Comparison of ENCODE assay signal across 14 mouse cellular contexts in the genomic region with DNA sequence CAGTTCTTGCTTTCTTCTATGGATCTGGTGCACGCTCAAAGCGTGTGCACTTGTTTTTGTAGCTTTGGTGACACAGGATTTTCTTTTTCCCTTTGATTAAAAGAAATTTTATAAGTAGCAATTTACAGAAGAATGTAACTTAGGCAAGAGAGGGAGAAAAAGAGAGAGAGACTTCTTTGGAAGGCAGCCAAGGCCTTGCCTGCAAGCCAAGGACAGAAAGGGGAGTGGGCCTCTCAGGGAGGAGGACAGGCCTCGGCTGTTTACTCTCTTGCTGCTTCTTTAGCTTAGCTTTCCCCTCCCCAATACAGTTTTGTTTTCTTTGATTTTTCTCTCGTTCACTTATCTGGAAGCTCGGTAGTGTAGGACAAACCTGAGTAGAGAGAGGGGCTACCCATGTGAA. TPM values are rescaled to one million over a fixed set of nuclear protein-coding genes. Genes with fewer than 3 reads are reported as not detected.
DNase-seq lines count a peak whose midpoint lies in the region; ATAC-seq and TF ChIP-seq lines count a peak whose summit lies in the region.
"Had no signal": no experiment of that assay in that cellular context is flagged by ENCODE, and none has a peak within 500 bp of the region (broad histone marks: within the 10 kb centered on the region; RNA-seq: fewer than 3 reads in every experiment).

No protein-coding gene starts in this region.

- peak overlapping the region; percentile 94 for H3K27ac ChIP-seq in heart, postnatal 0 days (ENCODE audit: low read depth)
- H3K27ac ChIP-seq in stomach, embryonic 16.5 days (ENCODE audit: low read length), result peak overlapping the region; percentile 95
- H3K27ac ChIP-seq: hindbrain, embryonic 10.5 days had no signal

- H3K4me1 ChIP-seq in heart, postnatal 0 days (ENCODE audit: control insufficient read depth, insufficient read depth), result peaks cover 34% of the 10 kb centered on the region
- H3K4me1 ChIP-seq in stomach, embryonic 16.5 days (ENCODE audit: control insufficient read depth, insufficient read depth, low read length), result peaks cover 18% of the 10 kb centered on the region

- no peaks in the 10 kb centered on the region for H3K27me3 ChIP-seq in heart, postnatal 0 days (ENCODE audit: control insufficient read depth, insufficient read depth, low read length)
- no peaks in the 10 kb centered on the region for H3K27me3 ChIP-seq in stomach, embryonic 16.5 days (ENCODE audit: control insufficient read depth, insufficient read depth, low read length)

- 37% methylated on average over 5 of the region's 5 CpGs for WGBS in heart, postnatal 0 days
- WGBS in stomach, embryonic 16.5 days, result 26% methylated on average over 5 of the region's 5 CpGs

- H3K4me2 ChIP-seq in heart, postnatal 0 days (ENCODE audit: low read depth, low read length), result no peak overlapping the region
- H3K4me2 ChIP-seq in stomach, embryonic 16.5 days (ENCODE audit: low read depth, low read length), result no peak overlapping the region

- H3K36me3 ChIP-seq in heart, postnatal 0 days (replicated peaks; ENCODE audit: control insufficient read depth, insufficient read depth, low read length), result no peaks in the 10 kb centered on the region
- H3K36me3 ChIP-seq in stomach, embryonic 16.5 days (ENCODE audit: control insufficient read depth, insufficient read depth, low read length), result no peaks in the 10 kb centered on the region

- no peak for TF ChIP-seq POLR2A in brain, embryonic 14.5 days (IDR thresholded peaks at IDR 0.05; ENCODE audit: borderline replicate concordance, extremely low read depth, insufficient read depth, insufficient read length, poor library complexity, severe bottlenecking)

- no peak for TF ChIP-seq CTCF in heart, postnatal 0 days (IDR thresholded peaks at IDR 0.05; ENCODE audit: low read depth)
- TF ChIP-seq CTCF in brain, embryonic 14.5 days (IDR thresholded peaks at IDR 0.05; ENCODE audit: borderline replicate concordance, extremely low read depth, insufficient read depth, insufficient read length), result no peak

- no peak for TF ChIP-seq EP300 in heart, postnatal 0 days (IDR thresholded peaks at IDR 0.05; ENCODE audit: low read depth)

- intact Hi-C loops in heart, postnatal 36 days (cut with DNase I), result no loop called here

- no peak overlapping the region for H3K9ac ChIP-seq in heart, postnatal 0 days (replicated peaks; ENCODE audit: low read depth, low read length)
- no peak overlapping the region for H3K9ac ChIP-seq in stomach, embryonic 16.5 days (ENCODE audit: low read length)
- H3K9ac ChIP-seq: forebrain, postnatal 0 days; liver, postnatal 0 days had no signal

- H3K9me3 ChIP-seq in heart, postnatal 0 days (replicated peaks; ENCODE audit: control insufficient read depth, low read length), result no peaks in the 10 kb centered on the region
- H3K9me3 ChIP-seq in stomach, embryonic 16.5 days (replicated peaks; ENCODE audit: control insufficient read depth, low read length), result no peaks in the 10 kb centered on the region
- H3K9me3 ChIP-seq: hindbrain, embryonic 10.5 days had no signal

- no peak overlapping the region for H3K4me3 ChIP-seq in heart, postnatal 0 days (ENCODE audit: low read depth, low read length)
- H3K4me3 ChIP-seq in stomach, embryonic 16.5 days (replicated peaks; ENCODE audit: low read length), result no peak overlapping the region
- H3K4me3 ChIP-seq: hindbrain, embryonic 10.5 days had no signal

- no peak for ATAC-seq in heart, postnatal 0 days (ENCODE audit: insufficient read depth, low read depth)
- ATAC-seq in stomach, embryonic 16.5 days (ENCODE audit: insufficient read depth, low FRiP score), result no peak
- no peak for ATAC-seq in erythroid progenitor cell, adult 5-6 weeks (replicated peaks; ENCODE audit: low FRiP score, poor library complexity, severe bottlenecking)
- ATAC-seq: forebrain, postnatal 0 days; liver, postnatal 0 days had no signal

- no peak for DNase-seq in heart, postnatal 0 days (ENCODE audit: low spot score)
- DNase-seq in heart, postnatal 36 days, result no peak
- DNase-seq in lung, postnatal 10 days, result peak; percentile 21
- no peak for DNase-seq in lung, postnatal 36 days
- peak; percentile 32 for DNase-seq in brain, embryonic 14.5 days (ENCODE audit: low read depth)
- DNase-seq in cerebellum, postnatal 36 days, result no peak
- DNase-seq: cerebellum, adult 11 months; forebrain, postnatal 0 days; liver, postnatal 0 days; thymus, postnatal 14 days had no signal

RNA-seq across cellular contexts. Expression of a gene that starts 1.8 kb away (rescaled TPM):
- total RNA-seq in heart, postnatal 0 days (2014; rRNA removed; ENCODE audit: low replicate concordance), result 16.4 and 18.4 TPM in 2 replicates
- polyA plus RNA-seq in heart, postnatal 0 days (2015; fragmentation: Nextera tagmentation; extraction: Ambion mirVana), result 7.3 and 8.3 TPM in 2 replicates
- total RNA-seq in heart, postnatal 36 days (2021), result 10 to 100 TPM in 1 of 2 experiments, 1 to 10 TPM in 1; 9.2 to 14.1 TPM
- 36.5 and 40.6 TPM in 2 replicates for polyA plus RNA-seq in brain, embryonic 14.5 days (2012; rRNA removed)
- 18.6 and 19.8 TPM in 2 replicates for polyA plus RNA-seq in stomach, embryonic 16.5 days (2015; fragmentation: Nextera tagmentation; extraction: Ambion mirVana)
- total RNA-seq in erythroid progenitor cell, adult 5-6 weeks (2015; ENCODE audit: low replicate concordance), result 2.5 and 6.5 TPM in 2 replicates
- 9.5 and 15.4 TPM in 2 replicates for total RNA-seq in erythroid progenitor cell, adult 5-6 weeks (2017; ENCODE audit: low replicate concordance)

RNA-seq across cellular contexts. Expression of a gene that starts 12.7 kb away (rescaled TPM):
- total RNA-seq in heart, postnatal 0 days (2014; rRNA removed; ENCODE audit: low replicate concordance), result 5.7 and 8.2 TPM in 2 replicates
- polyA plus RNA-seq in heart, postnatal 0 days (2015; fragmentation: Nextera tagmentation; extraction: Ambion mirVana), result 6.4 and 7.3 TPM in 2 replicates
- total RNA-seq in heart, postnatal 36 days (2021), result 1 to 10 TPM; 3.6 TPM
- 63.9 and 70.0 TPM in 2 replicates for polyA plus RNA-seq in brain, embryonic 14.5 days (2012; rRNA removed)
- 7.4 and 8.3 TPM in 2 replicates for polyA plus RNA-seq in stomach, embryonic 16.5 days (2015; fragmentation: Nextera tagmentation; extraction: Ambion mirVana)
- total RNA-seq in erythroid progenitor cell, adult 5-6 weeks (2015; ENCODE audit: low replicate concordance), result not detected in 2 replicates
- not detected in 2 replicates for total RNA-seq in erythroid progenitor cell, adult 5-6 weeks (2017; ENCODE audit: low replicate concordance)
- total RNA-seq: CH12.LX had no signal

RNA-seq across cellular contexts. Expression of a gene that starts 13.3 kb away (rescaled TPM):
- 293 and 367 TPM in 2 replicates for total RNA-seq in heart, postnatal 0 days (2014; rRNA removed; ENCODE audit: low replicate concordance)
- polyA plus RNA-seq in heart, postnatal 0 days (2015; fragmentation: Nextera tagmentation; extraction: Ambion mirVana), result 45.8 and 46.8 TPM in 2 replicates
- 100 to 1,000 TPM; 130 to 136 TPM for total RNA-seq in heart, postnatal 36 days (2021)
- polyA plus RNA-seq in brain, embryonic 14.5 days (2012; rRNA removed), result 54.3 and 57.6 TPM in 2 replicates
- 34.1 and 44.4 TPM in 2 replicates for polyA plus RNA-seq in stomach, embryonic 16.5 days (2015; fragmentation: Nextera tagmentation; extraction: Ambion mirVana)
- total RNA-seq in erythroid progenitor cell, adult 5-6 weeks (2015; ENCODE audit: low replicate concordance), result not detected in 2 replicates
- 0.64 TPM in 1 of 2 replicates, not detected in the other for total RNA-seq in erythroid progenitor cell, adult 5-6 weeks (2017; ENCODE audit: low replicate concordance)

RNA-seq across cellular contexts. Expression of a gene that starts 26.5 kb away (rescaled TPM):
- 114 and 136 TPM in 2 replicates for total RNA-seq in heart, postnatal 0 days (2014; rRNA removed; ENCODE audit: low replicate concordance)
- 44.7 and 49.9 TPM in 2 replicates for polyA plus RNA-seq in heart, postnatal 0 days (2015; fragmentation: Nextera tagmentation; extraction: Ambion mirVana)
- 100 to 1,000 TPM; 233 to 249 TPM for total RNA-seq in heart, postnatal 36 days (2021)
- polyA plus RNA-seq in brain, embryonic 14.5 days (2012; rRNA removed), result 59.4 and 61.2 TPM in 2 replicates
- 14.1 and 15.4 TPM in 2 replicates for polyA plus RNA-seq in stomach, embryonic 16.5 days (2015; fragmentation: Nextera tagmentation; extraction: Ambion mirVana)
- 0.36 TPM in 1 of 2 replicates, not detected in the other for total RNA-seq in erythroid progenitor cell, adult 5-6 weeks (2015; ENCODE audit: low replicate concordance)
- 0.13 TPM in 1 of 2 replicates, not detected in the other for total RNA-seq in erythroid progenitor cell, adult 5-6 weeks (2017; ENCODE audit: low replicate concordance)

RNA-seq across cellular contexts. Expression of a gene that starts 40.2 kb away (rescaled TPM):
- total RNA-seq in heart, postnatal 0 days (2014; rRNA removed; ENCODE audit: low replicate concordance), result not detected in 2 replicates
- polyA plus RNA-seq in heart, postnatal 0 days (2015; fragmentation: Nextera tagmentation; extraction: Ambion mirVana), result 0.61 and 0.81 TPM in 2 replicates
- total RNA-seq in heart, postnatal 36 days (2021), result under 1 TPM; 0.11 to 0.19 TPM
- polyA plus RNA-seq in brain, embryonic 14.5 days (2012; rRNA removed), result 46.9 and 57.2 TPM in 2 replicates
- 1.6 and 2.1 TPM in 2 replicates for polyA plus RNA-seq in stomach, embryonic 16.5 days (2015; fragmentation: Nextera tagmentation; extraction: Ambion mirVana)
- not detected in 2 replicates for total RNA-seq in erythroid progenitor cell, adult 5-6 weeks (2015; ENCODE audit: low replicate concordance)
- not detected in 2 replicates for total RNA-seq in erythroid progenitor cell, adult 5-6 weeks (2017; ENCODE audit: low replicate concordance)
- polyA plus RNA-seq: liver, postnatal 0 days had no signal

Comparison
In these comparisons a context has a peak if more than half of its experiments do, and no peak if none do; other contexts are left out.
1. DNase-seq: peak in lung, postnatal 10 days (single experiment) and brain, embryonic 14.5 days (single experiment); none in heart, postnatal 0 days (single experiment), heart, postnatal 36 days (0 of 2), lung, postnatal 36 days (single experiment) and cerebellum, postnatal 36 days (0 of 2).
2. RNA of a gene that starts 13.3 kb away (total RNA-seq): 293 to 367 TPM in heart, postnatal 0 days and 130 to 136 TPM in heart, postnatal 36 days; 0.64 TPM in erythroid progenitor cell, adult 5-6 weeks; every median in the first group is over 10 times any median in the second.